Mouse (Mus musculus) hindbrain, embryonic 14.5 days (tissue): ENCODE data around the gene Lsamp. TPM values are rescaled to one million over a fixed set of nuclear protein-coding genes. Genes with fewer than 3 reads are reported as not detected.
A peak's percentile ranks its signal among the peaks of the same experiment; 100 is the strongest.

Experiments used
- ATAC-seq: fragments of 200-750 bp; cut with Nextera tagmentation; 2 replicates; pipeline ENCODE4 v1.8.0; 2017; ENCODE audit warnings: moderate number of reproducible peaks, mild to moderate bottlenecking, moderate TSS enrichment, moderate library complexity; ENCODE audit not compliant: low FRiP score
- DNase-seq: peaks from one replicate; pipeline ENCODE4 v3.0.0-alpha.2; 2015; ENCODE audit warnings: low spot score
- H3K27ac ChIP-seq: fragments of 300-500 bp; sonication (generic); 2 replicates; pipeline ENCODE4 v1.5.1; 2014; ENCODE audit warnings: mild to moderate bottlenecking, moderate library complexity
- H3K27me3 ChIP-seq: fragments of 300-500 bp; sonication (generic); 2 replicates; pipeline ENCODE4 v1.6.1; 2014; ENCODE audit warnings: mild to moderate bottlenecking, low read length, mixed read lengths; ENCODE audit not compliant: control insufficient read depth, insufficient read depth
- H3K36me3 ChIP-seq: fragments of 300-500 bp; sonication (generic); replicated peaks from 2 replicates; pipeline ENCODE4 v1.6.1; 2014; ENCODE audit not compliant: control insufficient read depth, insufficient read depth
- H3K4me1 ChIP-seq: fragments of 300-500 bp; sonication (generic); replicated peaks from 2 replicates; pipeline ENCODE4 v1.6.1; 2014; ENCODE audit warnings: antibody characterized with exemption, low read length, mixed read lengths; ENCODE audit not compliant: control insufficient read depth, insufficient read depth
- H3K4me2 ChIP-seq: fragments of 300-500 bp; sonication (generic); replicated peaks from 2 replicates; pipeline ENCODE4 v1.6.1; 2014; ENCODE audit warnings: mild to moderate bottlenecking, moderate library complexity
- H3K4me3 ChIP-seq: fragments of 300-500 bp; sonication (generic); replicated peaks from 2 replicates; pipeline ENCODE4 v1.5.1; 2014; ENCODE audit warnings: mild to moderate bottlenecking, low read length
- H3K9ac ChIP-seq: fragments of 300-500 bp; sonication (generic); 2 replicates; pipeline ENCODE4 v1.6.1; 2014
- H3K9me3 ChIP-seq: fragments of 300-500 bp; sonication (generic); 2 replicates; pipeline ENCODE4 v1.6.1; 2016; ENCODE audit warnings: low read length; ENCODE audit not compliant: control insufficient read depth
- WGBS: fragments of 180-500 bp; shearing (Covaris S2); extraction: QIAGEN DNeasy Blood & Tissue Kit; methylation state at CpG from one replicate; pipeline ENCODE4 v1.1.7; 2014; 5-methylcytosine and 5-hydroxymethylcytosine counted together
- polyA plus RNA-seq: library from polyadenylated mRNA; unstranded; fragments of >200 nt; fragmentation: Nextera tagmentation; extraction: Ambion mirVana; gene quantifications from 2 replicates; pipeline ENCODE4 v1.2.1, GENCODE M21; 2014

Gene Lsamp
- polyA plus RNA-seq, 1 experiment from 2014 or later = 88.1 TPM

- DNase-seq (peak; percentile 87), ATAC-seq (peak; percentile 97)
- Histone ChIP-seq H3K27me3 (no peaks in the 10 kb centered on the region), H3K9ac (peak overlapping the region; percentile 48), H3K27ac (peak overlapping the region; percentile 9; the same call in 1 of the 2 replicates), H3K9me3 (no peaks in the 10 kb centered on the region), H3K4me3 (peak overlapping the region; percentile 17), H3K4me2 (peak overlapping the region; percentile 50), H3K36me3 (no peaks in the 10 kb centered on the region), H3K4me1 (0 out of 2 replicates have a peak, but pooled peaks cover 5% of the 10 kb centered on the region)
- WGBS = 20% methylated on average over 17 of the region's 17 CpGs
Measured at GRCm38 (mm10) chr16:40968088-40968860, 984.1 kb downstream of the Lsamp start.

- Histone ChIP-seq H3K36me3 (no peaks in the 10 kb centered on the region), H3K27ac (no peak overlapping the region), H3K4me2 (no peak overlapping the region), H3K4me3 (no peak overlapping the region), H3K27me3 (no peaks in the 10 kb centered on the region), H3K4me1 (0 out of 2 replicates have a peak, but pooled peaks cover 5% of the 10 kb centered on the region), H3K9ac (no peak overlapping the region), H3K9me3 (no peaks in the 10 kb centered on the region)
- DNase-seq (no peak), ATAC-seq (no peak)
- WGBS = 71% methylated on average over 3 of the region's 3 CpGs
Measured at GRCm38 (mm10) chr16:40971382-40971781, 987.2 kb downstream of the Lsamp start.

- no peak overlapping the region for H3K9ac ChIP-seq
- H3K27me3 ChIP-seq = no peaks in the 10 kb centered on the region
- no peak overlapping the region for H3K4me2 ChIP-seq
- H3K4me3 ChIP-seq = no peak overlapping the region
- no peak for ATAC-seq
- H3K36me3 ChIP-seq = no peaks in the 10 kb centered on the region
- H3K4me1 ChIP-seq = no peaks in the 10 kb centered on the region
- no peaks in the 10 kb centered on the region for H3K9me3 ChIP-seq
- no peak for DNase-seq
- WGBS = 67% methylated on average over 2 of the region's 2 CpGs
- no peak overlapping the region for H3K27ac ChIP-seq
Measured at GRCm38 (mm10) chr16:40974084-40974483, 989.9 kb downstream of the Lsamp start.

GRCm38 (mm10) chr16:40983026-40983425 is 998.9 kb downstream of the Lsamp start:
- DNase-seq (no peak), ATAC-seq (no peak)
- H3K27ac ChIP-seq = no peak overlapping the region
- no peak overlapping the region for H3K9ac ChIP-seq
- H3K4me1 ChIP-seq = no peaks in the 10 kb centered on the region
- no peaks in the 10 kb centered on the region for H3K27me3 ChIP-seq
- WGBS = 47% methylated on average over 3 of the region's 3 CpGs
- no peaks in the 10 kb centered on the region for H3K36me3 ChIP-seq
- no peaks in the 10 kb centered on the region for H3K9me3 ChIP-seq
- no peak overlapping the region for H3K4me3 ChIP-seq
- no peak overlapping the region for H3K4me2 ChIP-seq

- Histone ChIP-seq H3K36me3 (no peaks in the 10 kb centered on the region), H3K4me3 (no peak overlapping the region), H3K9ac (no peak overlapping the region), H3K27ac (no peak overlapping the region), H3K4me1 (no peaks in the 10 kb centered on the region), H3K4me2 (no peak overlapping the region), H3K27me3 (no peaks in the 10 kb centered on the region), H3K9me3 (peaks cover 3% of the 10 kb centered on the region; the same call in 1 of the 2 replicates)
- DNase-seq (no peak), ATAC-seq (no peak)
- WGBS = 58% methylated on average over 5 of the region's 5 CpGs
Measured at GRCm38 (mm10) chr16:41007569-41007968, 1023.4 kb downstream of the Lsamp start.

GRCm38 (mm10) chr16:41034746-41035145 is 1050.6 kb downstream of the Lsamp start:
- Histone ChIP-seq H3K4me2 (no peak overlapping the region), H3K4me3 (no peak overlapping the region), H3K36me3 (no peaks in the 10 kb centered on the region), H3K27ac (no peak overlapping the region), H3K4me1 (no peaks in the 10 kb centered on the region), H3K27me3 (no peaks in the 10 kb centered on the region), H3K9me3 (no peaks in the 10 kb centered on the region), H3K9ac (no peak overlapping the region)
- DNase-seq (no peak), ATAC-seq (no peak)

- DNase-seq (no peak), ATAC-seq (no peak)
- Histone ChIP-seq H3K4me1 (no peaks in the 10 kb centered on the region), H3K9ac (no peak overlapping the region), H3K27me3 (no peaks in the 10 kb centered on the region), H3K4me2 (no peak overlapping the region), H3K9me3 (no peaks in the 10 kb centered on the region), H3K27ac (no peak overlapping the region), H3K36me3 (no peaks in the 10 kb centered on the region), H3K4me3 (no peak overlapping the region)
- WGBS = 67% methylated on average over 2 of the region's 2 CpGs
Measured at GRCm38 (mm10) chr16:41041686-41042085, 1057.5 kb downstream of the Lsamp start.

GRCm38 (mm10) chr16:41063270-41063857 is 1079.2 kb downstream of the Lsamp start:
- Histone ChIP-seq H3K9me3 (no peaks in the 10 kb centered on the region), H3K4me2 (no peak overlapping the region), H3K4me1 (no peaks in the 10 kb centered on the region), H3K27me3 (no peaks in the 10 kb centered on the region), H3K4me3 (no peak overlapping the region), H3K27ac (no peak overlapping the region), H3K9ac (no peak overlapping the region), H3K36me3 (no peaks in the 10 kb centered on the region)
- 67% methylated on average over 7 of the region's 7 CpGs for WGBS
- ATAC-seq (no peak), DNase-seq (no peak)

GRCm38 (mm10) chr16:41073470-41073869 is 1089.3 kb downstream of the Lsamp start:
- no peak for DNase-seq
- Histone ChIP-seq H3K9me3 (no peaks in the 10 kb centered on the region), H3K27ac (no peak overlapping the region), H3K4me1 (no peaks in the 10 kb centered on the region), H3K4me3 (no peak overlapping the region), H3K4me2 (no peak overlapping the region), H3K9ac (no peak overlapping the region), H3K36me3 (no peaks in the 10 kb centered on the region), H3K27me3 (no peaks in the 10 kb centered on the region)
- 85% methylated on average over 2 of the region's 2 CpGs for WGBS
- no peak for ATAC-seq
